Mouse (Mus musculus): Measurements from ENCODE around the gene Ms4a5.

DNA sequence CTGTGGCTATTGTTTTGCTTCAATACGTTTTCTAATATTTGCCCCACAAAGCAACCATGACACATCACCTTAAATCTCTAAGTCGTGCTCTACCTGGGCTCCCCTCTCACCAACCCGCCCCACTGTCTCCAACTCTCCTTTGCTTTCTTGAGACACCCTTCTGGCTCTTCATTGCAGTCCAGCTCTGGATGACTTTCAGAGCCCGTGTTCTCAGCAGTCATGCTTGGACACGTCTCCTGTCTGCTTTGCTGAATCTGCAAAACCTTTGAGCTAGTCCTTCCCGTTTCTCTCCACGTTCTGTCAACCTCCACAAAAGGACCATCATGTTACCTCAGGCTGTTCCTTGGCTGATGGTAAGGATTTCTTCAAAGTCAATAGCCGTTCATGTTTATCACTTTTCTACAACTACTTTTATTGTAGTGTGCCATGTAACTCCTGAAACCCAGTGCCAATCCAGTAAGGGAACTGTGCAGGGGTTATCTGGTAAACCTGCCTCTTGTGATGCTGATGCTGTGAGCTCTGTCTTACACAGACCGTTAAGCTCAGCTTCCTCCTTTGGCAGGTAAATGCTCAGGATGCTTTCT, 19.0 kb downstream of the Ms4a5 start:
- TF ChIP-seq CTCF (IDR thresholded peaks at IDR 0.05; ENCODE audit: low read depth, low read length) (no peak), POLR2A (IDR thresholded peaks at IDR 0.05; ENCODE audit: insufficient read depth, low read length) (no peak)
